Mouse (Mus musculus) G1E (cell line): ENCODE data around the gene Creg1.

Source experiments
- CTCF ChIP-seq: IDR thresholded peaks from 2 replicates; pipeline ENCODE4 v1.5.1; 2012; ENCODE audit warnings: low read depth, low read length, inconsistent platforms, mixed read lengths
- TAL1 ChIP-seq: conservative IDR thresholded peaks from 2 replicates; pipeline ENCODE4 v1.6.1; 2012; ENCODE audit warnings: low read depth, low read length, inconsistent platforms, mixed read lengths

DNA sequence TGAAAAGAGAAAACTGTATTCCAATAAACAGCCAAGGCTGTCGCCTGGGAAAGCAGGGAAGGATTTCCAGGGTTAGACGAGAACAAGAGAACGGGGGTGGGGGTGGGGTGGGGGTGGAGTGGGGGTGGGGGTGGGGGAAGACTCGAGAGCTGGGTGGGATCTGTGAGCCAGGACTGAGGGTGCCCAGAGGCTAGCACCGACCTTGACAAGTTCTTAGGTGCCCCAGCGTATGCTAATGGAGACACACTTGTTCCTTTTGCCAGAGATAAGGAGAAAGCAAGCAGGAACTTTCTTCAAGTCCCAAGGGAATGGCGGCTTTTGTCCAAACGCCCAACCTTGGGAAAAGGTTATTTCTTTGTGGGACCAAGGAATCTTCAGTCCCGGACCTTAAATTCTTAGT is 8.5 kb downstream of the Creg1 start:
- TF ChIP-seq CTCF (no peak), TAL1 (no peak)
